Mouse (Mus musculus) hematopoietic stem cell, adult 5-6 weeks (primary cell): ENCODE results near the gene Aoc2. TPM values are rescaled to one million over a fixed set of nuclear protein-coding genes. Genes with fewer than 3 reads are reported as not detected.
"Not testable (repeated sequence)": the region's sequence is repeated elsewhere in the genome, so short reads cannot be mapped to it uniquely, and the experiment has no call there.

Source experiments
- ATAC-seq, 2 experiments: fragments of 125-278 bp in 1 of 2; replicated peaks in 1 of 2; 2 replicates each; pipeline ENCODE4 v1.8.0; 2016 to 2017; ENCODE audit warnings: inconsistent platforms in 2 of 2, mild to moderate bottlenecking in 2 of 2, moderate number of reproducible peaks in 2 of 2, low read depth in 1 of 2, moderate TSS enrichment in 1 of 2; ENCODE audit not compliant: low FRiP score in 2 of 2, poor library complexity in 2 of 2, severe bottlenecking in 2 of 2, insufficient read depth in 1 of 2, low TSS enrichment in 1 of 2
- total RNA-seq: library from RNA; stranded (forward); fragments of 172-1452, 232-1000 nt; gene quantifications from 2 replicates; pipeline ENCODE4 v1.2.3, GENCODE M21; 2017

The Aoc2 gene
- total RNA-seq, 1 experiment from 2014 or later: 1.1 TPM

DNA sequence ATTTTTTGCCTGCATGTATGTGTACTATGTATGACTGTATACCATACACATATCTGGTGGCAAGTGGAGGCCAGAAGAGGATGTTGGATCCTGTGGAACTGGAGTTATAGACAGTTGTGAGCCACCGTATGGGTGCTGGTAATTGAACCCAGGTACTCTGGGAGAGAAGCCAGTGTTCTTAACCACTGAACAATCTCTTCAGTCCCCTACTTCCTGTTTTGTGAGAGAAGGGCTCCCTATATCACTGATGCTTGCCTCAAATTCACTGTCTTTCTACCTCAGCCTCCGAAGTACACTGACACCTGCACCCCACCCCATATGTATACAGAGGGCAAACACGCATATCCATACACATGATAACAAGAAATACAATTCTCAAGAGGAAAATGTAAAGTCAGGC, 13.8 kb upstream of the Aoc2 start:
- no peak for ATAC-seq

DNA sequence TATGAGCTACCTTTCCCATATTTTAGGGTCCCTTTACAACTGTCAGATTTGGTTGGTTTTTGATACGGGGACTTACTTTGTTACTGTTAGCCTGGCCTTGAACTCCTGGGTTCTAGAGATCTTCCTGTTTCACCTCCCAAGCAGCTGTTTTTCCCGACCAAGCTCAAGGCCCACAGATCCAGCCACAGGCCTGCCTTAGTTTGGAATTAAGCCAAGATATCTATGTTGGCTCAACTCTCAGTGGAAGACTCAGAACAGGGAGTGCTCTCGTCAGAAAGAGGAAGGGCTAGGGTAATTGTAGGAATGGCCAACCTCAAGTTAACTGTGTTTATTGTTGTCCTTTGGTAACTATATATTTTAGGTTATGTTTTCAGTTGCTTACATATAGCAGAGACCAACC, 12.7 kb upstream of the Aoc2 start:
- no peak for ATAC-seq

- no peak for ATAC-seq
These were observed 10.3 kb upstream of the Aoc2 start for GRCm38 (mm10) chr11:101314567-101314966.

GRCm38 (mm10) chr11:101315082-101315650, 9.7 kb upstream of the Aoc2 start:
- ATAC-seq: no peak

DNA sequence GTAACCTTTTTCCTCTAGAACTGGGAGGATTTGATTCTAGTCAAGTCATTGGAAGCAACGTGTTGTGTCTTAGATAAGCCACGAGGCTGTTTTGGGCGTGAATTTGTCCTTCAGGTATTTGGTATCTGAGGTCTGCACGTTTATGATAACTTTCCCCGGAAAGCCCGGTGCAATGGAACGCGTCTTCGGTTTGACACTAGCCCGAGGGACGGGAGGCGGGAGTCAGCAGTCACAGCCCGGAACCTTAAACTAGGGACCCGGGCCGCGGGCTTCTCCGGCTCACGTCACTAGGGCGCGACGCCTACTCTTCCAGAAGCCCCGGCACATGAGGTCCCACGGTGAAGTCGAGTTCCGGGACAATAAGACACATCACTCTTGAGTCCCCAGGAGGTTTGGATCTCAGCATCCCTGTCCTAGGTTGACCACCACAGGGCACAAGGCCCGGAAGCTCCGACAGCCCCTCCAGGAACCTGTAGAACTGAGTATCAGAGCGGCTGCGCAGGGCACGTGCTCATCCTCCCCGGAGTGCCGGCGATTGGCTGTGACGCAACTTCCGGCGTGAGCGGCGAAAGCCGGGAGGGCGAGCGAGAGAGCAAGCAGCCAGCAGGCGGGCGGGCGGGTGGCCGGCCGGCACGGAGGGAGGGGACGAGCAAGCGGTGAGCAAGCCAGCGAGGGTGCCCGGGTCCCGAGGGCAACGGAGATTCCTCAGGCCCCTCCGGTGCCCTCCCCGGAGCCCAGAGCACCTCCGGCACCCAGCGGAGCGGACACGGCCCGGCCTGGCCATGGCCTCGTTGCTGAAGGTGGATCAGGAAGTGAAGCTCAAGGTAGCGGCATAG, 9.0 kb upstream of the Aoc2 start, which contains the start of gene Psme3:
Gene Psme3 (plus strand): TSS at position 549 of the 836 bp plus-strand sequence.
- ATAC-seq: peak; percentile 85 to 87

GRCm38 (mm10) chr11:101316501-101316917, 8.4 kb upstream of the Aoc2 start:
- peak; percentile 14 to 41; a peak in 1 of 4 replicates for ATAC-seq

DNA sequence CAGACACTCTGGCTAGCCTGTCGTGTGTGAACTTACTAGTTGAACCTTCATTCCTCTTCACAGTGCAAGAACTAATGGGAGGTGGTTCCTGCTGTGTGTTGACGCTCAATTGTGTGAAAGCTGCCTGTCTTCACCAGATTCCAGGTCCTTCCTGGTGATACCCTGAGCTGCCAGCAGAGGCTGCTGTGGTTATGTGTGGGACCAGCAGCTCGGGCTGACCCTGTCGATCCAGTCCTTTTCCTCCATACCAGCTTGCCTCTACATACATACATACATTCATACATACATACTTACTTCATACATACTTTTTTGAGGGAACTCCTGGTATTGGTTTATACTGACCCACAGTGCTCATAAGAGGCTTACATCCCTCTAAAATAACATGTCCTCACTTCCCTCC, 1.3 kb upstream of the Aoc2 start:
- ATAC-seq: peak; percentile 57 to 78; a peak in 3 of 4 replicates

- not testable (repeated sequence) for ATAC-seq
These were observed 338 bp downstream of the Aoc2 start for GRCm38 (mm10) chr11:101325201-101325600.

- no peak for ATAC-seq
These were observed 1.3 kb downstream of the Aoc2 start for GRCm38 (mm10) chr11:101326147-101326546.

DNA sequence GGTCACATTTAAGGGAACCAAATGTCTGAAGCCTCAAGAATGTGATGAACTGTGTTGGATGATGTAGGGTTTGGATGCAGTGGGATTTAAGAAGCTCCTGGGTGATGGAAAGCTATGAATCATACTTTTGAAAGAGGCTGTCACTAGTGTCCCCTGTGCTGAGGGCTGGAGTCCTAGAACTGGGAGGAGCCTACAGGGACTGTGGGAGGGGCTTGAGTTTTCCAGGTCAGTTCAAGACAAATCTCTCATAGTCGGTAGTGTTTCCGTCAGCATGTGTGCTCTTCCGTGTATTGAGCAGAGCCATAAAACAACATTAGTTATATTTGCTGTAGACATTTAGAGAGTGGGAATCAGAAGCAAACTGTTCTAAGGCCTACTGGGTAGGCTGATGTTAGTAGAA, 2.4 kb downstream of the Aoc2 start:
- no peak for ATAC-seq

DNA sequence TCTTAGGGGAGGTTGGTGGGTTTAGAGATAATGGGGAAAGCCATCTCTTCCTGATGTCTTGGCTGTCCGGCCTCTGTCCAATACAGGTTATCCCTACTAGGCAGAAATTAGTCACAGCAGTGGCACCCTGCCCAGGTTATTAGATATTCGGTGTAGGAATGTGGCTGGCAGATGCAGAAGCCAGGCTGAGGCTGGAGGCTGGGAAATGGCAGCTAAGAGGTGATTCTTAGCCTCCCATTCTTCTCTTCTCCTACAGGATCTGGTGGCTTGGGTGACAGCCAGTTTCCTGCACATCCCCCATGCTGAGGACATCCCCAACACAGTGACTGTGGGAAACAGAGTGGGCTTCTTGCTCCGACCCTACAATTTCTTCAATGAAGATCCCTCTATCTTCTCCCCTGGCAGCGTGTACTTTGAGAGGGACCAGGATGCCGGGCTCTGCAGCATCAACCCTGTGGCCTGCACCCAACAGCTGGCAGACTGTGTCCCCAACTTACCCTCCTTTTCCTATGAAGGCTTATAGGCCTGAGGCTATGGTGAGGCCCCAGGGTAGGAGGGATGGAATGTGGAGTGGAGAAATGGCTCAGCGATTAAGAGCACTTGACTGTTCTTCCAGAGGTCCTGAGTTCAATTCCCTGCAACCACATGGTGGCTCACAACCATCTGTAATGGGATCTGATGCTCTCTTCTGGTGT, 4.2 kb downstream of the Aoc2 start:
- ATAC-seq: no peak

- no peak for ATAC-seq
These were observed 5.6 kb downstream of the Aoc2 start, which contains the start of gene Aoc3 for GRCm38 (mm10) chr11:101330371-101330924. Aoc3 (plus strand) TSS chr11:101330605.

- ATAC-seq: not testable (repeated sequence)
These were observed 6.1 kb downstream of the Aoc2 start for GRCm38 (mm10) chr11:101330961-101331360.

DNA sequence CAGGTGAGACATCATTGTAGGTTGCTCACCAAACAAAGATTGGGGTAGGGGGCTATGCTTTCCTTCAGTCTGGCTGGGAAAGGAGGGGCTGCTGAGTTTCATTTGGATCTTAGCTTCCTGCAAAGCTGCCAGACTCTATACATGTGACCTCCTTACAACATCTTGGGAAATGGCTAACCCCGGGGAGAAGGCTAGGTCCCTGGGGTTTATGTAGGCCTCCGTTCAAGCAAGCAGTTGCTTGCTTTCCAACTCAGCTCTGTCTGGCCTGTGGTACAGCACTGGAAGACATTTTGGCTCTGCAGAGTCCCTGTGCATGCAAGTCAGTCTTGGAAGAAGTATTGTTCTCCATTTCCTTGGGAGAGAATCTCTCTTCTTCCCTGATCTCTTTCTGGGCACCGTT, 7.7 kb downstream of the Aoc2 start:
- ATAC-seq: no peak

DNA sequence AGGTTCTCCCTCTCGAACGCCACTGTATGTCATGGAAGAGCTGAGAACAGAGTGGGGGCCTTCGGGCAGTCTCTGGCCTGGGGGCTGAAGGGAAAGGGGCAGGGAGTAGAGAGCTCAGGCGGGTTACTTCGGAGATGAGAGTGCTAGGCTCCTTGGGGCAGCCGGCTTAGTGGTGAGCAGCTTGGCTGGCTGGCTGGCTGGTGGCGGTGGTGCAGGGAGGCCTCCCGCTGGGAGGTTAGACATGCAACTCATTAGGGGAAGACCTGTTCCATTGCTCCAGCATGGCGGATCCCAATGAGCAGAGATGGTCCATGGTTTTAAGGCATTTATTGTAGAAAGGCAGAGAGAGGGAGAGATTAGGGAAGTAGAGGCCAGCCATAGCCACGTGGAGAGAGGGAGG, 9.2 kb downstream of the Aoc2 start:
- ATAC-seq: no peak

- ATAC-seq: no peak
These were observed 9.7 kb downstream of the Aoc2 start for GRCm38 (mm10) chr11:101334516-101334915.

DNA sequence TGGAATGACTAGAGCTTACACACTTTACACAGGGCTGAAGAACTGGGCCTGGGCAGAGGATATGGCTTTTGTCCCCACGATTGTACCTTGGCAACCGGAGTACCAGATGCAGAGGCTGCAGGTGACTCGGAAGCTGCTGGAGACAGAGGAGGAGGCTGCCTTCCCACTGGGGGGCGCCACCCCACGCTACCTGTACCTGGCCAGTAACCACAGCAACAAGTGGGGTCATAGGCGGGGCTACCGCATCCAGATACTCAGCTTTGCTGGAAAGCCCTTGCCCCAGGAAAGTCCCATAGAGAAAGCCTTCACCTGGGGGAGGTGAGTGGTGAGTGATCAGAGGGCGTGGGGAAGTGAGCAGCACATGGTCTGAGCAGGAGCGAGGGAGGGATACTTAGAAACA, 10.8 kb downstream of the Aoc2 start:
- no peak for ATAC-seq
